Mouse (Mus musculus) kidney, postnatal 4 days (tissue): ENCODE measurements around the gene Hdac9.

Experiments
- DNase-seq, 2 experiments: peaks; one replicate each; pipeline ENCODE4 v3.0.0; 2021; ENCODE audit warnings: mixed read lengths in 2 of 2

Hdac9 gene

GRCm38 (mm10) chr12:34327111-34327510, 589.8 kb downstream of the Hdac9 start:
- DNase-seq, result no peak

GRCm38 (mm10) chr12:34312113-34312719, 604.7 kb downstream of the Hdac9 start:
- no peak for DNase-seq

- no peak for DNase-seq
Observed at GRCm38 (mm10) chr12:34305453-34305852, 611.4 kb downstream of the Hdac9 start.

GRCm38 (mm10) chr12:34292346-34292745, 624.5 kb downstream of the Hdac9 start:
- no peak for DNase-seq

- DNase-seq, result peak in 1 of 2 experiments; percentile 3
Observed at GRCm38 (mm10) chr12:34287218-34287617, 629.7 kb downstream of the Hdac9 start.

- DNase-seq, result no peak
Observed at GRCm38 (mm10) chr12:34284888-34285287, 632.0 kb downstream of the Hdac9 start.

- DNase-seq, result no peak
Observed at GRCm38 (mm10) chr12:34284396-34284795, 632.5 kb downstream of the Hdac9 start.

- DNase-seq, result no peak
Observed at GRCm38 (mm10) chr12:34278822-34279221, 638.1 kb downstream of the Hdac9 start.

- DNase-seq, result no peak
Observed at GRCm38 (mm10) chr12:34273816-34274215, 643.1 kb downstream of the Hdac9 start.

GRCm38 (mm10) chr12:34270096-34270495, 646.8 kb downstream of the Hdac9 start:
- DNase-seq, result no peak

GRCm38 (mm10) chr12:34269472-34270040, 647.3 kb downstream of the Hdac9 start:
- DNase-seq, result no peak

- DNase-seq, result no peak
Observed at GRCm38 (mm10) chr12:34259651-34260050, 657.2 kb downstream of the Hdac9 start.

GRCm38 (mm10) chr12:34249160-34249559, 667.7 kb downstream of the Hdac9 start:
- DNase-seq, result no peak

GRCm38 (mm10) chr12:34248193-34249121, 668.4 kb downstream of the Hdac9 start:
- peak in 1 of 2 experiments; percentile 3 for DNase-seq

GRCm38 (mm10) chr12:34238796-34239195, 678.1 kb downstream of the Hdac9 start:
- no peak for DNase-seq

- no peak for DNase-seq
Observed at GRCm38 (mm10) chr12:34231621-34232150, 685.2 kb downstream of the Hdac9 start.

- no peak for DNase-seq
Observed at GRCm38 (mm10) chr12:34224505-34224904, 692.4 kb downstream of the Hdac9 start.

GRCm38 (mm10) chr12:34221014-34221413, 695.9 kb downstream of the Hdac9 start:
- DNase-seq, result peak in 1 of 2 experiments; percentile 2

GRCm38 (mm10) chr12:34220051-34220926, 696.6 kb downstream of the Hdac9 start:
- no peak for DNase-seq

- no peak for DNase-seq
Observed at GRCm38 (mm10) chr12:34218561-34218960, 698.3 kb downstream of the Hdac9 start.

- no peak for DNase-seq
Observed at GRCm38 (mm10) chr12:34215023-34216020, 701.6 kb downstream of the Hdac9 start.
